Mouse (Mus musculus) embryonic facial prominence, embryonic 15.5 days (tissue): ENCODE results near the gene Gm47995. TPM values are rescaled to one million over a fixed set of nuclear protein-coding genes. Genes with fewer than 3 reads are reported as not detected.

ENCODE experiments used
- ATAC-seq: fragments of 200-750 bp; cut with Nextera tagmentation; 2 replicates; pipeline ENCODE4 v1.8.0; 2017; ENCODE audit warnings: low read depth, moderate TSS enrichment; ENCODE audit not compliant: insufficient number of reproducible peaks, low FRiP score, low TSS enrichment
- H3K27ac ChIP-seq: fragments of 300-500 bp; sonication (generic); replicated peaks from 2 replicates; pipeline ENCODE4 v1.5.1; 2015; ENCODE audit warnings: mild to moderate bottlenecking, inconsistent platforms
- H3K27me3 ChIP-seq: fragments of 300-500 bp; sonication (generic); 2 replicates; pipeline ENCODE4 v1.6.1; 2015; ENCODE audit warnings: inconsistent platforms
- H3K36me3 ChIP-seq: fragments of 300-500 bp; sonication (generic); 2 replicates; pipeline ENCODE4 v1.6.1; 2015; ENCODE audit warnings: mild to moderate bottlenecking, inconsistent platforms
- H3K4me1 ChIP-seq: fragments of 300-500 bp; sonication (generic); 2 replicates; pipeline ENCODE4 v1.6.1; 2015; ENCODE audit warnings: inconsistent platforms
- H3K4me2 ChIP-seq: fragments of 300-500 bp; sonication (generic); replicated peaks from 2 replicates; pipeline ENCODE4 v1.6.1; 2015; ENCODE audit warnings: mild to moderate bottlenecking, inconsistent platforms
- H3K4me3 ChIP-seq: fragments of 300-500 bp; sonication (generic); replicated peaks from 2 replicates; pipeline ENCODE4 v1.5.1; 2015; ENCODE audit warnings: mild to moderate bottlenecking, inconsistent platforms
- H3K9ac ChIP-seq: fragments of 300-500 bp; sonication (generic); 2 replicates; pipeline ENCODE4 v1.6.1; 2015; ENCODE audit warnings: inconsistent platforms
- H3K9me3 ChIP-seq: fragments of 300-500 bp; sonication (generic); replicated peaks from 2 replicates; pipeline ENCODE4 v1.6.1; 2016; ENCODE audit warnings: inconsistent platforms
- WGBS: fragments of 180-500 bp; shearing (Covaris S2); methylation state at CpG from one replicate; pipeline ENCODE4 v1.1.7; 2015; 5-methylcytosine and 5-hydroxymethylcytosine counted together
- polyA plus RNA-seq: library from polyadenylated mRNA; unstranded; fragments of >200 nt; fragmentation: Nextera tagmentation; extraction: Ambion mirVana; gene quantifications from 2 replicates; pipeline ENCODE4 v1.2.1, GENCODE M21; 2015

Gene Gm47995
- polyA plus RNA-seq, 1 experiment from 2014 or later = not detected

GRCm38 (mm10) chr1:151214862-151215261 lies 16.6 kb downstream of the Gm47995 start:
- Histone ChIP-seq H3K9me3 (no peaks in the 10 kb centered on the region), H3K4me1 (0 out of 2 replicates have a peak, but pooled peaks cover 4% of the 10 kb centered on the region), H3K4me3 (no peak overlapping the region), H3K9ac (no peak overlapping the region), H3K4me2 (no peak overlapping the region), H3K36me3 (no peaks in the 10 kb centered on the region), H3K27me3 (no peaks in the 10 kb centered on the region), H3K27ac (no peak overlapping the region)
- no peak for ATAC-seq
- WGBS = 74% methylated on average over 2 of the region's 2 CpGs

- no peak for ATAC-seq
- no peak overlapping the region for H3K4me2 ChIP-seq
- no peak overlapping the region for H3K4me3 ChIP-seq
- 0 out of 2 replicates have a peak, but pooled peaks cover 4% of the 10 kb centered on the region for H3K4me1 ChIP-seq
- H3K9me3 ChIP-seq = no peaks in the 10 kb centered on the region
- WGBS = 61% methylated on average over 1 of the region's 1 CpGs
- H3K9ac ChIP-seq = no peak overlapping the region
- H3K36me3 ChIP-seq = no peaks in the 10 kb centered on the region
- H3K27me3 ChIP-seq = no peaks in the 10 kb centered on the region
- no peak overlapping the region for H3K27ac ChIP-seq
Measured at GRCm38 (mm10) chr1:151215985-151216384, 17.7 kb downstream of the Gm47995 start.

- Histone ChIP-seq H3K9me3 (no peaks in the 10 kb centered on the region), H3K9ac (no peak overlapping the region), H3K27me3 (no peaks in the 10 kb centered on the region), H3K36me3 (no peaks in the 10 kb centered on the region), H3K27ac (no peak overlapping the region), H3K4me2 (no peak overlapping the region), H3K4me1 (0 out of 2 replicates have a peak, but pooled peaks cover 4% of the 10 kb centered on the region), H3K4me3 (no peak overlapping the region)
- WGBS = 64% methylated on average over 3 of the region's 3 CpGs
- ATAC-seq = no peak
Measured at GRCm38 (mm10) chr1:151216417-151216816, 18.2 kb downstream of the Gm47995 start.

DNA sequence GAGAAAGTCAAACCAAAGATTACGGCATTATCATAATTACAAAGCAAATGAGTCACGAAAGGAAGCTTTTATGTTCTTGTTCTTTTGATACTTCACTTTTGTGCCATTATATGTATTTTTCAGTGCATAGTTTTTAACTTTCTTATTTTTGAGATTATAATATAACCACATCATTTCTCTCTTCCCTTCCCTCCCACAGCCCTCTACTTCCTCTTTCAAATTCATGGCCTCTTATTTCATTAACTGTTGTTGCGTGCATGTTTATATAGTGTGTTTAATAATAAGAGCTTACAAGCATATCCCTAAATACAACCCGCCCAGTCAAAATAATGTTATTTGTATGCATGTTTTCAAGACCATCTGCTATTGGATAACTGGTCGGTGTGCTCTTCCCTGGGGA lies 20.8 kb downstream of the Gm47995 start:
- no peak for ATAC-seq
- Histone ChIP-seq H3K4me3 (no peak overlapping the region), H3K4me1 (0 out of 2 replicates have a peak, but pooled peaks cover 4% of the 10 kb centered on the region), H3K27ac (no peak overlapping the region), H3K36me3 (no peaks in the 10 kb centered on the region), H3K9ac (no peak overlapping the region), H3K9me3 (no peaks in the 10 kb centered on the region), H3K27me3 (no peaks in the 10 kb centered on the region), H3K4me2 (no peak overlapping the region)
- 82% methylated on average over 5 of the region's 5 CpGs for WGBS

DNA sequence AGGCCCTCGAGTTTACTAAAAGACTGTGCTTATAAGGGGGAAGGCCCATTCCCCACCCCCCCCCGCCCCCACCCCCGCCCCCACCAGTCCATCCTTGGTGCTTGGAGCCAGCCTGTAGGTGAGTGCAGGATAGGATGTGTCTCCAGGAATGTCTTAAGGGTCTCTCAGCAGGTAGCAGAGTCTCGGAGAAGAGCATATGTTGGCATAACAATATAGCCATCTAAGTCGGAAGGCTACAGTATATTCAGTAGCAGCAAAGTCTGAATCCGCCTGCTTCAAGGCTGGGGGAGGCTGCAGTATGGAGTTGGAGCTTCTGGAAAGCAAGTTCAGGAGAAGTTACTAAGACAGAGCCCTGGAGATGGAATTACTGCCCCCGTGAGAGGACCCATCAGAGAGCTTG lies 21.9 kb downstream of the Gm47995 start:
- no peak for ATAC-seq
- no peaks in the 10 kb centered on the region for H3K36me3 ChIP-seq
- WGBS = 71% methylated on average over 7 of the region's 7 CpGs

GRCm38 (mm10) chr1:151222561-151223267 lies 24.5 kb downstream of the Gm47995 start:
- no peak for ATAC-seq

More for the DNA sequence above, 21.9 kb downstream of the Gm47995 start:
- Histone ChIP-seq H3K9ac (no peak overlapping the region), H3K4me2 (no peak overlapping the region), H3K4me3 (no peak overlapping the region), H3K4me1 (no peaks in the 10 kb centered on the region), H3K27me3 (no peaks in the 10 kb centered on the region), H3K9me3 (no peaks in the 10 kb centered on the region), H3K27ac (no peak overlapping the region)

GRCm38 (mm10) chr1:151223377-151223776 lies 25.1 kb downstream of the Gm47995 start:
- H3K27ac ChIP-seq = no peak overlapping the region
- WGBS = 78% methylated on average over 1 of the region's 1 CpGs
- no peaks in the 10 kb centered on the region for H3K36me3 ChIP-seq
- ATAC-seq = no peak
- no peak overlapping the region for H3K4me3 ChIP-seq
- H3K9me3 ChIP-seq = no peaks in the 10 kb centered on the region
- H3K4me2 ChIP-seq = no peak overlapping the region
- no peaks in the 10 kb centered on the region for H3K27me3 ChIP-seq
- no peak overlapping the region for H3K9ac ChIP-seq
- no peaks in the 10 kb centered on the region for H3K4me1 ChIP-seq

More at GRCm38 (mm10) chr1:151222561-151223267, 24.5 kb downstream of the Gm47995 start:
- Histone ChIP-seq H3K4me1 (no peaks in the 10 kb centered on the region), H3K27me3 (no peaks in the 10 kb centered on the region), H3K36me3 (no peaks in the 10 kb centered on the region), H3K9me3 (no peaks in the 10 kb centered on the region), H3K9ac (no peak overlapping the region), H3K4me2 (no peak overlapping the region), H3K4me3 (no peak overlapping the region), H3K27ac (no peak overlapping the region)
- WGBS = 85% methylated on average over 10 of the region's 10 CpGs

DNA sequence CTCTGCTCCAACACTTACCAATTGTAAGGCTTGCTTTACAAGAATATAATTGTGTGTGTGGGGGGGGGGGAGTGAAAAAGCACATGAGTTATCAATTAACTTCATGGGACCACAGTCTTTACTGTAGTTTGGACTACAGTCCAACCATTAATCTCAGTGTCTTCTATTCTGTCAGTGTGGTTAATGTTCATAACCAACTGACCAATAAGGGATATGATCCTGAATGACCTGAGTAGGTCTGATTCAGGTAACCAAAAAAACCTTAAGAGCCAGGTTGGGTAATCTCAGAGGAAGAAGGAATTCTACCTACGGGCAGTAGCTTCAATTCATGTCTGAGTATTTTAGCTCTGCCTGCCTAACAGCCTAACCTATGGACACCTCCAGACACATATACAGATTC lies 26.3 kb downstream of the Gm47995 start:
- Histone ChIP-seq H3K4me2 (no peak overlapping the region), H3K36me3 (no peaks in the 10 kb centered on the region), H3K4me3 (no peak overlapping the region), H3K27me3 (no peaks in the 10 kb centered on the region), H3K9ac (no peak overlapping the region), H3K9me3 (no peaks in the 10 kb centered on the region), H3K27ac (no peak overlapping the region), H3K4me1 (no peaks in the 10 kb centered on the region)
- ATAC-seq = no peak
- WGBS = 89% methylated on average over 1 of the region's 1 CpGs

- Histone ChIP-seq H3K27me3 (no peaks in the 10 kb centered on the region), H3K36me3 (no peaks in the 10 kb centered on the region), H3K9me3 (no peaks in the 10 kb centered on the region), H3K9ac (no peak overlapping the region), H3K4me3 (no peak overlapping the region), H3K27ac (no peak overlapping the region), H3K4me1 (no peaks in the 10 kb centered on the region), H3K4me2 (no peak overlapping the region)
- no peak for ATAC-seq
- 63% methylated on average over 8 of the region's 8 CpGs for WGBS
Measured at GRCm38 (mm10) chr1:151227506-151227905, 29.3 kb downstream of the Gm47995 start.

DNA sequence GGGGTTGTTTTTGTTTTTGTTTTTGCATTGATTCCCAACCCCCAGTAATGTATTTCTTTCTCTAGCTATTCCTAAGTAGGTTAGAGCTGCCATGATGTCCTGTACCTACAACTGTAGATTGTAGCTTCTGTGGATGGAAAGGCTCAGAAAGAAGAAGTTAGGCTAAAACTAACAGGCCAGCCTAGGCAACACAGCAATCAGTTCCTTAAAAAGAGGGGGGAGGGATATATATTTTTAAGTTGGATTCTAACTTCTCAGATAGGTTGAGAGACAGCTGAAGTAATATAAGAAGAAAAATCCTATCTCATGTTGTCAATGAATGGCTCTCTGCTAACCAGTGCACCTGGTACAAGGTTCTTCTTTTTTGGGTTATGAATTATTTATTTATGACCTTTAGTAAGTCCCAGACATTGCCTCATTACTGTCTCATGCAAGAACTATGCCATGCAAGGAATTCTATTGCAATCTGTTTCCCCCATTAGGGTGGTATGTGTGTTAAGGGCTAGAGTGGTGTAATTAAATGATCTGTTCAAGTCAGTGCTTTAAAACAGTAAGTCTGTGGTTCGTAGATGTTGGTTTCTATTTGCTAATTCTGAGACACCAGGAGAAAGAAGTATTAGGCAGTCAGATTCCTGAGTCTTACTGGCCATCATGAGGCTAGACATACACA lies 30.2 kb downstream of the Gm47995 start:
- no peak for ATAC-seq
- no peaks in the 10 kb centered on the region for H3K36me3 ChIP-seq
- H3K27me3 ChIP-seq = no peaks in the 10 kb centered on the region
- 78% methylated on average over 1 of the region's 1 CpGs for WGBS
- no peaks in the 10 kb centered on the region for H3K4me1 ChIP-seq
- no peak overlapping the region for H3K4me3 ChIP-seq
- H3K9ac ChIP-seq = no peak overlapping the region
- H3K4me2 ChIP-seq = no peak overlapping the region
- H3K27ac ChIP-seq = no peak overlapping the region
- no peaks in the 10 kb centered on the region for H3K9me3 ChIP-seq

DNA sequence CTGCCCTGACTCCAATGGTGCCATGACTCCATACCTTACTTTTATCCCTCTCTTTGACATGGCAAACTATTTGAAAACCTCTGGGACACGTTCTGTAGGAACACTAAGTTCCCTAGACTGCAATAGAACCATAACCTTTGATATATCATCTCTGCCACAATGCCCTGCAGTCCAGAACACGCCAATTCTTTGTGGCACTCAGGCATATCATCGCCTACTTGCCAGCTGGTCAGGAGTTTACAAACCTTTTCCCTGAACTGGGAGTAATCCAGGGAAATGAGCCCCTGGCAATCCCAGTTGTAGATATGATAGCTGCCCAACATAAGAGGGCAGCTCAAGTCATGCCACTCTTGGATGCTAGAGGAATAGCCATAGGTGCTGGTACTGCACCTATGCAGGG lies 34.1 kb downstream of the Gm47995 start:
- 78% methylated on average over 3 of the region's 3 CpGs for WGBS
- H3K9me3 ChIP-seq = no peaks in the 10 kb centered on the region
- H3K9ac ChIP-seq = no peak overlapping the region
- H3K27me3 ChIP-seq = no peaks in the 10 kb centered on the region
- H3K4me3 ChIP-seq = no peak overlapping the region
- H3K4me1 ChIP-seq = peaks cover 8% of the 10 kb centered on the region; the same call in 1 of the 2 replicates
- no peak for ATAC-seq
- no peak overlapping the region for H3K27ac ChIP-seq
- no peak overlapping the region for H3K4me2 ChIP-seq
- no peaks in the 10 kb centered on the region for H3K36me3 ChIP-seq
